Mouse (Mus musculus) left cerebral cortex, postnatal 25 days (tissue): ENCODE data around the gene Amph. TPM values are rescaled to one million over a fixed set of nuclear protein-coding genes. Genes with fewer than 3 reads are reported as not detected.
A peak's percentile ranks its signal among the peaks of the same experiment; 100 is the strongest.
"Not testable (repeated sequence)": the region's sequence is repeated elsewhere in the genome, so short reads cannot be mapped to it uniquely, and the experiment has no call there.

Source experiments
- DNase-seq, 2 experiments: peaks; one replicate each; pipeline ENCODE4 v3.0.0; 2022; ENCODE audit warnings: low spot score in 2 of 2, mixed read lengths in 1 of 2
- intact Hi-C: fragments of 180-260 bp; cut with DNase I; formaldehyde crosslinking; loops from one replicate; pipeline ENCODE4 v1.15.1; 2025
- total RNA-seq, 2 experiments: library from RNA; stranded (reverse); gene quantifications; 2 replicates each; pipeline ENCODE4 v1.2.3; 2021

The Amph gene
- total RNA-seq, 2 experiments from 2014 or later: 200 to 218 TPM

DNA sequence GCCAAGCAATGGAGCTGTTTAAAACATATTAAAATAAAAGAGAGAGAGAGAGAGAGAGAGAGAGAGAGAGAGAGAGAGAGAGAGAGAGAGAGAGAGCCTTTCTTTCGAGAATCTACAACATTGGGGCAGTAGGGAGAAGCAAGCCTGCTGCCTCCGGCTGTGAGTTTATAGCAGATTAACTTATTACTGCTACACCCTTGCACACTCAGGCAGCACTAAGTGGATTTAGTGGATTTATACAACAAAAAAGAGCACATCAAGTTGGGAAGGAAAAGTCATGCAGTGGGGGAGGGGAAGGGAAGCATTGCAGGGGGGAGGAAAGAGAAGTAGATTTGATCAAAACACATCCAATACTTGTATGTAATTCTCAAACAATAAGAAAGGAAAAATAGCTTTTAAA, 73.5 kb downstream of the Amph start:
- DNase-seq: no peak
- intact Hi-C loops: no loop called here

DNA sequence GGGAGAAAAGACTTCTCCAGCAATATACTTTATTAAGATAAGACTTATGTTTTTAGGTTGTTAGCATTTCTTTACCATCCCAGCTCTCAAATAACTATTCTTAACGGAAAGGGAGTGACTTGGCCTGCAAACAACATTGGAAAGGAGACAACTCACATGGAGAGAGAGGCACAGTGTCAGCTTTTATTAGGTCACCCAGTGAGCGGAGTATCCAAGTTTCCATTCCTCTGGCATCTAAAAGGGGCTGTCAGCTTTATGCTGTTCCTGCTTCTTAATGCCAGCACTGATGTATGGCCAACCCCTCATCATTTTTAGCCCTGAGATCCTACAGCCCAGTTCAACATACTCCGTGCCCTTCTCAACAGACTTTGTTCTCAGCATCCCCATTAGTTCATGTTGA, 74.3 kb downstream of the Amph start:
- intact Hi-C loops: no loop called here
- no peak for DNase-seq

DNA sequence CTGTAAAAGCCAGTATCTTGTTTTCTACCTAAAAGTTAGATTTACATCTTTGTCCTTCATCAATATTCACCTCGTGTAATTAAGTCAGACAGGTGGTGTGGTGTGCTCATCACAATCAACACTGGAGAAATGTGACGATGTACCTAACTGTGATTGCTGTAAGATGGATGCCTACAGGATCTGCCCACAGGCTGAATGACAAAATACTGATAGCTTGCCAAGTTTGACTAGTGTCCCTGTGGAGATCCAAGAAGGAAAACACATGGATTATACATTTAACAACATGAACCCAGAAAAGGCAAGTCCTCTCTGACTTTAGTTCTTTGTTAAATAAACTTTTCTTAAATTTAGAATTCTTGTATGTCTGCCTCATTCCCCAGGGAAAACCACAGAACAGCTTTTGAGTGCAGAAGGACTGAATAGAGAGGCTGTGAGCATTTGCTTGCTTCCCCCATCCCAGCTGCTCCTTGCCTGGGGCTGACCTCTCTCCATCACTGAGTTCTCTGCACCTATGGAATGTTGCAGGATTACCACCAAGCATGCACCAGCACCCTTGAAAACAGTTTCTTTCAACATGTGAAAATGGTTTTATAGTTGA, 77.2 kb downstream of the Amph start:
- DNase-seq: peak in 1 of 2 experiments; percentile 41
- intact Hi-C loops: no loop called here

DNA sequence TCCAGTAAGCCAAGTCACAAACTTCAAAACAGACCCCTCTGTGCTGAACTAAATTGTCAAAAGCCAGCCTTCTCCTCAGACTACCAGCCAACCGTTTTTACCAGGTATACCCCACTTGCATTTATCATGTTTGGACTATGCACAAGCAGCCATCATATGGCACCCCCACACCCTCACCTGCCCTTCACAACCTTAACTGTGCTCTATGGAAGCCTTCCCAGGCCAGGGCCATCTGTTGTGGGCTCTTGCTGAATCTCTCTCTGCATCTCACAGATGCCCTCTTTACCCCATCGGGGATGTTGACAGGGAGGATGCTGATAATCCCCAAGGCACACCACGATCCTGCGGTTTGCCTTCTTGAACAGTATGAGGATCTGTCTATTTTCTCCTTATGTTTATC, 77.9 kb downstream of the Amph start:
- intact Hi-C loops: loop anchor here (2.0 kb wide), 1 partner anchor 77 kb away; no protein-coding TSS in a partner anchor

DNA sequence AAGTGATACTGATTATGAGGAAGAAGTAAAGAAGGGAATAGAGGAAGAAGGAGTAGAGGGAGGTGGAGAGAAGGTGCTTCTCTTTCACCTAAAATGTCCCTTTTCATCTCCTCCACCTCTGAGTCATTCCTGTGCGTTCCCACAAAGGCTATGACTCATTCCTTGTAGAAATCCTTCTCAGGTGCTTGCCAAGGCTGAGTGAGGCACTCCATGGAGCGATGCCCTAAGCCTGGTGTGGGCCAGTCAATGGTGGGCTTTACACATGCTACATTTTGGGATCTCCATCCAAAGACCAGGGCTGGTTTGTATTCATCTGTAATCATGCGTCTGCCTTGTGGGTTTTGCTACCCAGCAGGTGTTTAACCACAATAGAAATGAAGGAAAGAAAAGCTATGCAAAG, 78.9 kb downstream of the Amph start:
- DNase-seq: peak in 1 of 2 experiments; percentile 72
- intact Hi-C loops: loop anchor here (2.0 kb wide), 1 partner anchor 76 kb away; no protein-coding TSS in a partner anchor

More for the DNA sequence above, 77.9 kb downstream of the Amph start:
- DNase-seq: no peak

DNA sequence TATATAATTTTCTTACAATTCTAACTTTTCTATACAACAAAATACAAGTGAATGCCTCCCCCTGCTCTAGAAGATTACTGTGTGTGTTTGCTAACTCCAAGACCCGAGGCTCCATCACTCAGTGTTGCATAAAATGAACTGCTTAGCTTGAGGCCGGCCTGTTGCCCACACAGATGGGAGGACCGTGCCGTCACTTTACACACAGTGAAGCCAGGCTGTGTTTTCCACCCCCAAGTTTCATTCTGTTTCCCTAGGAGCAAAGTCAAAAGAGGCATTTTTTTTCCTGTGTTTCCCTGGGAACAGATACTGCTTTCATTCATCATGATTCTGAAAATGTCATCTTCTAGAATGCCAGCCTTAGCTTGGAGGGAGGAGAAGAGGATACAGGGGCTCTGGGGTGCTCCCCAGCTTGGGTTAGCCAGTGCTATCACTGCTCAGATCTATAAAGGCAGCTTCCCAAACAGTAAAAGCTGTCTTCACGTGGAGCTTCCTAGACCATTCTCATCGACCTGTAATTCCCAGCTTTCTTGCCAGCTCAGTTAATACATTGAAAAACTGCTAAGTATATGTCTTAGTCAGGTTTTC, 79.9 kb downstream of the Amph start:
- intact Hi-C loops: loop anchor here (2.0 kb wide), 1 partner anchor 75 kb away; no protein-coding TSS in a partner anchor
- peak; percentile 29 to 81 for DNase-seq

DNA sequence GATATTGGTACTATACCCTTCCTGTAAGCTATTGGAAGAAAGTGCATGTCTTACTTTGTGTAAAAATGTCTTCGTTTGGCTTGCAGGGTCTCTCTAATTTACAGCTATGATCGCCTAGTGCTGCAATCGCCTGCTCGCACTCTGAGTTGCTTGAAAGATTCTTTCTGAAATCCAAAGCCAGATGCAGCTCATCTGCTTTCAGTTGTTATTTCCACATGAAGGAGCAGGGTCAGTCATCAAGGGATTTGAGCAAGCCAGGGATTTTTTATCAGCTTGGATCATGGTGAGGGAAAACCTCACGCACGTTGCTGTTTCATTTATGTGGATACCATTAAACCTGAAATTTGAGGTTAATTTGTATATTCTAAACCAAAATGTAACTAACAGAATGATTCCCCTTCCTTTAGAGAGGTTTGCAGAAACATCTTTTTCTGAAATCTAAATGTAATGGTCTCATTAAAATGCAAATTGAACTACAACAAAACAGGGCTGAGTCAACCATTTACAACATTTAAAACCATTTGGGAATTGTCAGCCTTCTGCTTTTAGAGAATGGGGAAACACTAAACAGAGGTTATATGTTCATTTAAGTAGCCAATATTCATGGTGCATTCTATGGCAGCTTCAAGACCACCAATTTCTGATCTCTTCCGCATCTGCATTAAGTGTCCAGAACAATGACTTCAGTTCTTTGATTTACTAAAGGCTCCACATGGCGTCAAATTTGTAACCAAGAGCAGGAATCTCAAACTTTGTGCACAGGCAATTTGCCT, 84.1 kb downstream of the Amph start:
- intact Hi-C loops: no loop called here
- DNase-seq: no peak

DNA sequence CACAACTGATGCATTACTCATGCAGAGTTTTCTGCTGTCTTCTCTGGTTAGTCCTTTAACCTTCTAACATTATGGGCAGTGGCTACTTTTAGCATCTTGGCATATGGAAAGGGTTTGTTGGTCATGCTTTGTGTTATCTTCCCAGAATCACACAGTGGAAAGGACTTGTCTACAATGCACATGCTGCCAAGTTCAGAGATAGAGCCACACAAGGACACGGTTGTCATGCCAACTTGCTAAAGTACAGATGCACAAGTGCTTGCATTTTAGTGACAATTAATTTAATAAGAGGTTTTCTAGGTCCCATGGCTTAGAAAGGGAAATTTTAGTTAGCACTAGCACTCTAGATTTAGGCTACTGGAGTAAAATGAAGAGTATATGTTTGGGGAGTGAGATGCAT, 104.1 kb downstream of the Amph start:
- DNase-seq: no peak
- intact Hi-C loops: no loop called here

DNA sequence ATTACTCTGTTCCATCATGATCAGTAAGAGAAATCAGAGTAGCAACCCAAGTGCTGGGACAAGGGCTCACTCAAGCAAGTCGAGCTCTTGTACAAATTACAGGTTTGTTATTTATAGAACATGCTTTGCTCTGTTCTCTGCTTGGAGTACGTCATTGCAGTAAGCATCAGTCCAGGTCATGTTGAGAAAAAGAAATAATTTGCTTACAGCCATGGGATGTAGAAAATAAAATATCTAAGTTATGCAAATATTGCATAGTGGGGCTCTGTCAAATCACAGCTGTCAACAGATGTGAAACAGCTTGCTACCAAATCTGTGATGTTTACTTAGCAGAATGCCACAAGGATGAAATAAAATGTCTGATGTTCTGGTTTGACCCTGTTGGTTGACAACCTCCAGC, 106.5 kb downstream of the Amph start:
- no peak for DNase-seq
- intact Hi-C loops: no loop called here

DNA sequence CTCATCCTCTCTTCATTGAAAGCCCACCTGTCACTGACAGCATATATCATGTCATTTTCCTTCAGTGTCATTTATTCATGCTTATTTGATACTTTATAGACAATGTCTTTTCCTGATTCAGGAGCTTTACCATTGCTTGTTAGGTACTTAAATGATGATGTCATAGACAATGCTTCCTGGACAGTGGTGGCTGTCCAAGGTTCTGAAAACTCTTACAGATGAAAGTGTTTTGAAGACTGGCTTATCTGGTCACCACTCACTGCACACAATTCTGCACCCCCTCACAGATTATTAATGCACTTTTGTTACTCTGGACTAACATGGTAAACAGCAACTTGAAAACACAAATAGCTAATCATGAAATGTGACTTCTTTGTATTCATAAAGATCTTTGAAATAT, 124.3 kb downstream of the Amph start:
- DNase-seq: no peak
- intact Hi-C loops: no loop called here

DNA sequence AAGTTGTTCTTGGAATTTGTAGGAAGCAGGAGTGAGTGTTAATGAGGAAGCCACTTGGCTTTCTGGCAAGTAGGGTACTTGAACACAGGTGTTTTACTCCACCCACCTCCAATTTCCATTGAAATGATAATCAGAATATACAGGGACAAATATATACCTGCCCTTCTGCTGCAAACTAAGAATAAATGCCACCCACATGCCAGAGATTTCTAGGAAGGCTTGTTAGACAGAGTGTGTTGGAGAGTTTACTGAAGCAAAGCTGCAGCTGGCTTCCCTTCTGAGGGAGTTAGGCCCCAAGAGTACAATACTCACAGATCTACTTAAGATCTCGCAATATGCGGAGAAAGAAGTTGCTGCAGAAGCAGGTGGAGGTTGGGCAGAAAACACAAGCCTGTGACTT, 129.4 kb downstream of the Amph start:
- peak; percentile 40 to 80 for DNase-seq
- intact Hi-C loops: loop anchor here (1.0 kb wide), 1 partner anchor 24 kb away; no protein-coding TSS in a partner anchor

DNA sequence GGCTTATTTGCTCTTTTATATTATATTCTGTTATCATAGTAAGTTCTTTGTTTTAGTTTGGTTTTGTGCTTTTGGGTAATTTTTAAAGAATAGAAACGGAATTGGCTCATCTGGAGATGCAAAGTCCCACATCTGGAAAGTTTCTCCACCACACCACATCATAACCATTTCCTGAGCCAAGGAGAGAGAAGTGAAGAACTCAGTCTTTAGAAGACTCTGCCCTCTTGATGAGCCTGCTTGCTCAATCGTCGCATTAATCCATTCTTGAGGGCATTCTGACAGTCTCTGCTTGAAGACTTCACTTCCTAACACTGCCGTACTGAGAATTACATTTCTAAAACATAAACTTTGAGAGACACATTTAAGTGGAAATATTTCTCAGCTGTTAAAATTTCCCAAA, 133.9 kb downstream of the Amph start:
- no peak for DNase-seq
- intact Hi-C loops: no loop called here

DNA sequence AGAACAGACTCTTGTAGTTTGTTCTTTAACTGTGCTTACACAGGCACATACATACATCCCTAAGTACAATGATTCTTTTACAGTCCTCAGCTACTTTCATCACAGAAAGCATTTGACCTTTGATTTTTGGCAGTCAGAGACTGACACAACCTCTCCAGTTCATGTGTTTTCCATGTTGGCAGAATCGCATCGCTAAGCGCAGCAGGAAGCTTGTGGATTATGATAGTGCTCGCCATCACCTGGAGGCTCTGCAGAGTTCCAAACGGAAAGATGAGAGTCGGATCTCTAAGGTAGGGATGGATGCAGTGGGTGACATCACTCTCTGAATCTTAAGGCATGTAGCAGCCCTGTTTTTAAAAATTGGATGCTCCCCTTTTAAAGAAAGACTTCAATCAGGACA, 146.6 kb downstream of the Amph start:
- intact Hi-C loops: no loop called here
- DNase-seq: no peak

DNA sequence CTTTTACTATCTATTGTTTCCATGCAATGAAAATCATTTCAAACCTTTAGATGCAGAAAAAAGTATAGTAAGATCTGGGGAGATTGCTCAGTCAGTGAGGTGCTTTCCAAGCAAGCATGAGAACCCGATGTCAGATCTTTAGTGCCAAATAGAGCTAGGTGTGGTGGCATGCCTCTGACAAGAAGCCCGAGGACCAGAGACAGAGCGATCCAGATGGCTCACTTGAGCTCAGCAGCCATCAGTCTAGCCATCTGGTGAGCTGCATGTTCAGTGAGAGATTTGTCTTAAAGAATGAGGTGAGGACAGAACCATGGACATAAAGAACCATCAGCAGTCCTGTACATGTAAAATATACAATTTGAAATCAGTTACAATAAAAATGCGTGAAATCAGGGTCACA, 149.1 kb downstream of the Amph start:
- intact Hi-C loops: no loop called here
- peak in 1 of 2 experiments; percentile 26 for DNase-seq

DNA sequence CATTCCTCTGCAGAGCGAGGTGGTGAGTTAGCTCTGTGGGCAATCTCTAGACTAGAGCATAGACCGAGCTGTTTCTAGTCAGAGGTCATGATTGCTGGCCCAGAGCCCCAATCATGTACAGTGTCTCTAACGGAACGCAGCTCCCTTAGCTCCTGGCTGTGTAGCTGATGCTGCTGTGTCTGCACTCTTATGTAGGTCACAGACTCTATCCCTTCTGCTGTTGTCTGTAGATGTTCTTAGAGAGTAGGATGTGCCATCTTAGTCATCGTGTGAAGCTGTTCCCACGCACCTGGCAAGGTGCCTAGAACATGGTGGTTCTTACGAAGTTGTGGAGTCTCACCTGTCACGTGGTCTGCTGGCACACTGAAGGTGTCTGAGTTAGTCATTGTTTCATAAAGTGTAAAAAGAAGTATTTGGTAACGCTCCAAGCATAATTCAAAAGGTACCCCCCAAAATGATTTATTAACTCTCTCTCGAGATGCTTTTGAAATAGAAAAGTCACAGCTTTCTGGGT, 153.9 kb downstream of the Amph start:
- peak; percentile 93 to 98 for DNase-seq
- intact Hi-C loops: loop anchor here (1.0 to 5.0 kb wide), 6 partner anchors 25 to 243 kb away; partner anchors contain the start of gene Amph

DNA sequence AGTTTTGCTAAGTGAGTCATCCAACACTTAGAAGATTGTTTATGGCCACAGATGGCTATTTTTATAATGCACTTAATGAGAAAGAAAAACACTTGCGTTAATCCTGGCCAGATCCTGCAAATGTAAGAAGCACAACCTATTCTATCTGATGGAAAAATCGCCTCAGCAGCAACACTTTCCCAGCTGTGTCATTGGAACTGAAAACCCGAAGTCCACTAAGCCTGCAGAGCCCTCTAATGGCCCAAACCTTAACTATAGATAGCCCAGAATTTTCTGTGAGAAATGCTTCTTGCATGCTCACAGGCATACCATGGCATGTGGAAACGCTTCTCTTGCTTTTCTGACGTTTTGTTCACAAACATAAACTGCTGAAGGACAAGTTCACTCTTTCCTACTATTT, 158.4 kb downstream of the Amph start:
- intact Hi-C loops: no loop called here
- DNase-seq: peak in 1 of 2 experiments; percentile 24

DNA sequence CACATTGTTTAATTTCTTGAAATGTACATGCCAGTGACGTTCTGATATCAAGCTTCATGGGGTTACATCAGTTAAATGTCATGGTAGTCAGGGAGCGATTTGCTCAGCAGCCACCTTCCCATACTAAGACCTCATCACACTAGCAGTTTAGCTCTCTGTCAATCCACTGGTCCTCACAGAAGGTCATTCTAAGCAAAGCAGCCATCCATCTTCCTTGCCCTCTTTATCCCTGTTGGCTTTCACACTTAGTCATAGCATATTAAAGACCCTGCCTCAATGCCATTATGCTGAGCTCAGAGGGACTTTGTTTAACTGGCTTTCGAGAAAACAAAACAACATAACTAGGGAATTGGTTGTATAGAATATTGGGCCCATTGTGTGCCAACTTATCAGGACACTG, 161.3 kb downstream of the Amph start:
- no peak for DNase-seq
- intact Hi-C loops: no loop called here

DNA sequence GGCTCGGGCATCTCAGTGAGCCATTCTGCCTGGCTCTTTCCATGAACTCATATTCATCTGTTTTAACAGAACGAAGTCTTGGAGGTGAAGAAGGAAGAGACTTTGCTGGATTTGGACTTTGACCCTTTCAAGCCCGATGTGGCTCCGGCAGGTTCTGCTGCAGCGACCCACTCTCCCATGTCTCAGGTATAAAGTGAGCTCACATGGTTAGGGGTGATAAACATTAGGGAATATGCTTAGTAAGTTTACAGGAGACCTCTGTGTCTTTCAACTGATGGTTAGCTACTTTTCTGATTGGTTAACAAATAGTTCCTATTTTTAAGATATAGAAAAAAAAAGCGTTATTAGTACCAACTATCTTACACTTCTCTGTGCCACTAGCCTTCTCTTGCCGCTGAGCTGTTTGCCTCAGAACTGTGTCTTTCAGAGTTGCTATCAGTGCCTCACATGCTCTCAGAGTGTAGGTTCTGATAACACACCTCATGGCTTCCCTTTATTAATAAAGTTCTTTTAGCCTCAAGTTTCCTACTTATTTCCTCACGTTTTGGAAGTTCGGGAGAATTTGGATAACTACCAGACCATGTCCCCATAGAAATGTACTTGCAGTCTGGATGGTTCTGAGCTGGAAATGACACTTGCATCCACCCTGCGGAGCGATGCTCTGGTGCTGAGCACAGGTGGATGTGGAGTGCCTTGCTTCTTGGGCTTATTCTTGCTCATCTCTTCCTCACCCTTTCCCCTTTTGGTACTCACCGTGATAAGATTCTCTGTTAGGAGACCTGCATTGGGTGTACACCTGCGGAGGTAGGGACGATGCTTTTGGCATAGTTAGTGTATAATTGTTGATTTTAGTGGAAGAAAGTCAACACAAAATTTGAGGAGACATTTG, 165.3 kb downstream of the Amph start:
- no peak for DNase-seq
- intact Hi-C loops: no loop called here

DNA sequence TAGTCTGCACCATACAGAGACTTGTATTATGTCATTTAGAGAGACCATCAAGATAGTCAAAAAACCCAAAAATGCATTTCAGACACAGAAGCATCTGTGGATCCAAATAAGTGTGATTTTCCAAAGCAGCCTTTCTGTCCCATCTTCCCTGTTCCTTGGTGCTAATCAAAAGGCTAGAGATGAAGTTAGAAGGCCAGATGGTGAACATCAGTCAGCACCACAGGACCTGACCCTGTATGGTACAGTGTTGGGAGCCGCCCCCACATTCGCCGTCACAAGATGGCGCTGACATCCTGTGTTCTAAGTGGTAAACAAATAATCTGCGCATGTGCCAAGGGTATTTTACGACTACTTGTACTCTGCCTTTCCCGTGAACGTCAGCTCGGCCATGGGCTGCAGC, 166.8 kb downstream of the Amph start:
- DNase-seq, intact Hi-C loops: not testable (repeated sequence)
